Mouse (Mus musculus) intestine, embryonic 14.5 days (tissue): ENCODE data around the gene Olfr820. TPM values are rescaled to one million over a fixed set of nuclear protein-coding genes. Genes with fewer than 3 reads are reported as not detected.

Source experiments
- ATAC-seq: fragments of 200-750 bp; cut with Nextera tagmentation; replicated peaks from 2 replicates; pipeline ENCODE4 v1.8.0; 2017; ENCODE audit warnings: low read depth, moderate number of reproducible peaks, moderate TSS enrichment, moderate library complexity; ENCODE audit not compliant: low FRiP score, low TSS enrichment
- DNase-seq: peaks from one replicate; pipeline ENCODE4 v3.0.0-alpha.2; 2018; ENCODE audit warnings: low spot score
- H3K27ac ChIP-seq: fragments of 300-500 bp; sonication (generic); 2 replicates; pipeline ENCODE4 v1.5.1; 2014; ENCODE audit warnings: low read depth, mild to moderate bottlenecking, control low read depth
- H3K27me3 ChIP-seq: fragments of 300-500 bp; sonication (generic); replicated peaks from 2 replicates; pipeline ENCODE4 v1.6.1; 2014; ENCODE audit warnings: low read length, control low read depth; ENCODE audit not compliant: control insufficient read depth, insufficient read depth
- H3K36me3 ChIP-seq: fragments of 300-500 bp; sonication (generic); 2 replicates; pipeline ENCODE4 v1.6.1; 2014; ENCODE audit warnings: low read length, control low read depth; ENCODE audit not compliant: control insufficient read depth, insufficient read depth
- H3K4me1 ChIP-seq: fragments of 300-500 bp; sonication (generic); replicated peaks from 2 replicates; pipeline ENCODE4 v1.6.1; 2014; ENCODE audit warnings: low read length, control low read depth, mixed read lengths; ENCODE audit not compliant: control insufficient read depth, insufficient read depth
- H3K4me2 ChIP-seq: fragments of 300-500 bp; sonication (generic); 2 replicates; pipeline ENCODE4 v1.6.1; 2014; ENCODE audit warnings: low read length
- H3K4me3 ChIP-seq: fragments of 300-500 bp; sonication (generic); 2 replicates; pipeline ENCODE4 v1.5.1; 2014; ENCODE audit warnings: low read depth, low read length, control low read depth, mixed read lengths
- H3K9ac ChIP-seq: fragments of 300-500 bp; sonication (generic); 2 replicates; pipeline ENCODE4 v1.6.1; 2014; ENCODE audit warnings: mild to moderate bottlenecking, low read length
- H3K9me3 ChIP-seq: fragments of 300-500 bp; sonication (generic); 2 replicates; pipeline ENCODE4 v1.6.1; 2016; ENCODE audit warnings: low read length, control low read depth; ENCODE audit not compliant: control insufficient read depth
- WGBS: fragments of 180-500 bp; shearing (Covaris S2); extraction: QIAGEN DNeasy Blood & Tissue Kit; methylation state at CpG from one replicate; pipeline ENCODE4 v1.1.7; 2014; 5-methylcytosine and 5-hydroxymethylcytosine counted together
- polyA plus RNA-seq: library from polyadenylated mRNA; unstranded; fragments of >200 nt; fragmentation: Nextera tagmentation; extraction: Ambion mirVana; gene quantifications from 2 replicates; pipeline ENCODE4 v1.2.1, GENCODE M21; 2014

The Olfr820 gene
- polyA plus RNA-seq, 1 experiment from 2014 or later = not detected

GRCm38 (mm10) chr10:130030048-130030447 is 17.6 kb downstream of the Olfr820 start, which contains the start of gene Olfr821:
Gene Olfr821, plus strand, starts transcription at chr10:130030348.
- Histone ChIP-seq H3K9me3 (no peaks in the 10 kb centered on the region), H3K36me3 (no peaks in the 10 kb centered on the region), H3K27me3 (no peaks in the 10 kb centered on the region), H3K4me1 (no peaks in the 10 kb centered on the region), H3K4me3 (no peak within 1 kb of the TSS), H3K9ac (no peak within 1 kb of the TSS), H3K4me2 (no peak within 1 kb of the TSS), H3K27ac (no peak within 1 kb of the TSS)
- ATAC-seq = no peak
- no peak for DNase-seq

- Histone ChIP-seq H3K4me1 (no peaks in the 10 kb centered on the region), H3K36me3 (no peaks in the 10 kb centered on the region), H3K27ac (no peak overlapping the region), H3K4me3 (no peak overlapping the region), H3K9me3 (no peaks in the 10 kb centered on the region), H3K4me2 (no peak overlapping the region), H3K27me3 (no peaks in the 10 kb centered on the region), H3K9ac (no peak overlapping the region)
- DNase-seq (no peak), ATAC-seq (no peak)
- WGBS = 74% methylated on average over 6 of the region's 6 CpGs
Observed at GRCm38 (mm10) chr10:130037096-130037495, 24.7 kb downstream of the Olfr820 start.

Other genes with a start within 250 kb of the Olfr820 start
- gene Olfr808, start 247.1 kb upstream of the Olfr820 start, polyA plus RNA-seq = not detected in 2 replicates
- gene Olfr809, start 238.0 kb upstream of the Olfr820 start, polyA plus RNA-seq = not detected in 2 replicates
- gene Olfr810, start 217.7 kb upstream of the Olfr820 start, polyA plus RNA-seq = not detected in 2 replicates
- gene Olfr811, start 208.2 kb upstream of the Olfr820 start, polyA plus RNA-seq = not detected in 2 replicates
- not detected in 2 replicates for gene Olfr812, start 166.5 kb upstream of the Olfr820 start, polyA plus RNA-seq
- not detected in 2 replicates for gene Olfr813, start 157.3 kb upstream of the Olfr820 start, polyA plus RNA-seq
- gene Olfr814, start 132.8 kb upstream of the Olfr820 start, polyA plus RNA-seq = not detected in 2 replicates
- gene Olfr815, start 106.8 kb upstream of the Olfr820 start, polyA plus RNA-seq = not detected in 2 replicates
- gene Olfr816, start 97.0 kb upstream of the Olfr820 start, polyA plus RNA-seq = not detected in 2 replicates
- gene Olfr818, start 63.5 kb upstream of the Olfr820 start, polyA plus RNA-seq = not detected in 2 replicates
- not detected in 2 replicates for gene Olfr819, start 45.4 kb upstream of the Olfr820 start, polyA plus RNA-seq
- gene Olfr247, start 36.5 kb upstream of the Olfr820 start, polyA plus RNA-seq = not detected in 2 replicates
- gene Gm10310, start 27.6 kb upstream of the Olfr820 start, polyA plus RNA-seq = not detected in 2 replicates
- not detected in 2 replicates for gene Olfr821, start 17.7 kb downstream of the Olfr820 start, polyA plus RNA-seq
- not detected in 2 replicates for gene Olfr822, start 58.6 kb downstream of the Olfr820 start, polyA plus RNA-seq
- not detected in 2 replicates for gene Olfr823, start 102.8 kb downstream of the Olfr820 start, polyA plus RNA-seq
- gene Olfr824, start 117.4 kb downstream of the Olfr820 start, polyA plus RNA-seq = not detected in 2 replicates
- not detected in 2 replicates for gene Olfr825, start 154.1 kb downstream of the Olfr820 start, polyA plus RNA-seq
- gene Olfr826, start 171.6 kb downstream of the Olfr820 start, polyA plus RNA-seq = not detected in 2 replicates
- gene Olfr827, start 201.8 kb downstream of the Olfr820 start, polyA plus RNA-seq = not detected in 2 replicates